8 mouse cellular contexts compared by ENCODE assay signal in the genomic region with DNA sequence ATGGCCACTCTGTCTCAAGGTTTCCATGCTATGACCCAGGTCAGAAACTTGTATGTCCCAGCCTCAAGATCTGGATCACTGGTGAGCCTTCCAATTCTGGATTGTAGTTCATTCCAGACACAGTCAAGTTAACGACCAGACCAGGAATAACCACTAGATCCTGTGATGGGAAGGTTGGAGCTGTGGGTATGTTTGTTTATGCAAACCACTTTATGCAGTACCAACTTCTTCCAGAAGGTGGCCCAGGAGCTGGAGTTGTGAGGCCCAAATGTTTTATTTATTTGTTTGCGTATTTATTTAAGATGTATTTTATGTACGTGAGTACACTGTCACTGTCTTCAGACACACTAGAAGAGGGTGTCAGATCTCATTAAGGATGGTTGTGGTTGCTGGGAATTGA. TPM values are rescaled to one million over a fixed set of nuclear protein-coding genes. Genes with fewer than 3 reads are reported as not detected.
DNase-seq lines count a peak whose midpoint lies in the region; ATAC-seq lines count a peak whose summit lies in the region.

No protein-coding gene starts in this region.

- WGBS in hindbrain, embryonic 14.5 days, result 50% methylated on average over 3 of the region's 3 CpGs
- WGBS in hindbrain, embryonic 16.5 days, result 50% methylated on average over 3 of the region's 3 CpGs

- no peak overlapping the region for H3K4me3 ChIP-seq in hindbrain, embryonic 14.5 days (replicated peaks; ENCODE audit: low read length)
- no peak overlapping the region for H3K4me3 ChIP-seq in hindbrain, embryonic 16.5 days (ENCODE audit: low read length)

- no peaks in the 10 kb centered on the region for H3K27me3 ChIP-seq in hindbrain, embryonic 14.5 days (ENCODE audit: control insufficient read depth, insufficient read depth, low read length)
- H3K27me3 ChIP-seq in hindbrain, embryonic 16.5 days (replicated peaks; ENCODE audit: control insufficient read depth, insufficient read depth, low read length), result no peaks in the 10 kb centered on the region

- DNase-seq in hindbrain, embryonic 14.5 days (ENCODE audit: low spot score), result peak; percentile 76
- peak; percentile 39 for DNase-seq in right cerebral cortex, adult 18-20 months
- DNase-seq in right cerebral cortex, postnatal 36 days (ENCODE audit: low spot score in 2 of 2), result no peak
- DNase-seq in c-Kit-positive CD71-positive TER-119-negative erythroid progenitor cells, embryonic 14.5 days (ENCODE audit: low read depth), result peak; percentile 40
- peak; percentile 76 for DNase-seq in retina, embryonic 14.5 days (ENCODE audit: low spot score)
- DNase-seq in urinary bladder, adult 18-20 months (ENCODE audit: low spot score in 2 of 2), result no peak

- no peaks in the 10 kb centered on the region for H3K9me3 ChIP-seq in hindbrain, embryonic 14.5 days (ENCODE audit: control insufficient read depth, low read length)
- H3K9me3 ChIP-seq in hindbrain, embryonic 16.5 days (ENCODE audit: control insufficient read depth, low read length), result no peaks in the 10 kb centered on the region

- no peak overlapping the region for H3K9ac ChIP-seq in hindbrain, embryonic 14.5 days
- no peak overlapping the region for H3K9ac ChIP-seq in hindbrain, embryonic 16.5 days (ENCODE audit: low read depth, low read length)

- no peak for ATAC-seq in hindbrain, embryonic 14.5 days (ENCODE audit: low FRiP score)
- no peak for ATAC-seq in hindbrain, embryonic 16.5 days
- ATAC-seq in erythroblast, adult 5-6 weeks (replicated peaks; ENCODE audit: low FRiP score, poor library complexity, severe bottlenecking), result no peak

- no peak overlapping the region for H3K27ac ChIP-seq in hindbrain, embryonic 14.5 days
- H3K27ac ChIP-seq in hindbrain, embryonic 16.5 days (ENCODE audit: low read depth, low read length), result no peak overlapping the region

- H3K4me1 ChIP-seq in hindbrain, embryonic 14.5 days (replicated peaks; ENCODE audit: control insufficient read depth, insufficient read depth, low read length), result peaks cover 21% of the 10 kb centered on the region
- peaks cover 12% of the 10 kb centered on the region for H3K4me1 ChIP-seq in hindbrain, embryonic 16.5 days (ENCODE audit: control insufficient read depth, insufficient read depth, low read depth, low read length)

- H3K36me3 ChIP-seq in hindbrain, embryonic 14.5 days (replicated peaks; ENCODE audit: control insufficient read depth, insufficient read depth), result peaks cover 59% of the 10 kb centered on the region
- peaks cover 30% of the 10 kb centered on the region for H3K36me3 ChIP-seq in hindbrain, embryonic 16.5 days (ENCODE audit: control insufficient read depth, insufficient read depth, low read length)

- H3K4me2 ChIP-seq in hindbrain, embryonic 14.5 days (replicated peaks), result no peak overlapping the region
- H3K4me2 ChIP-seq in hindbrain, embryonic 16.5 days (ENCODE audit: low read length), result no peak overlapping the region

RNA-seq across cellular contexts. Expression of gene Fbxo6, which starts 3.0 kb away (rescaled TPM):
- polyA plus RNA-seq in hindbrain, embryonic 14.5 days (2014; fragmentation: Nextera tagmentation; extraction: Ambion mirVana), result 18.1 and 18.3 TPM in 2 replicates
- 20.3 and 22.9 TPM in 2 replicates for polyA plus RNA-seq in hindbrain, embryonic 16.5 days (2015; fragmentation: Nextera tagmentation; extraction: Ambion mirVana)
- 2.7 and 3.3 TPM in 2 replicates for total RNA-seq in erythroblast, adult 5-6 weeks (2015; ENCODE audit: low replicate concordance)
- total RNA-seq in erythroblast, adult 5-6 weeks (2017; ENCODE audit: low replicate concordance), result 1.3 and 2.8 TPM in 2 replicates

RNA-seq across cellular contexts. Expression of gene Fbxo44, which starts 5.3 kb away (rescaled TPM):
- polyA plus RNA-seq in hindbrain, embryonic 14.5 days (2014; fragmentation: Nextera tagmentation; extraction: Ambion mirVana), result 98.6 and 101 TPM in 2 replicates
- polyA plus RNA-seq in hindbrain, embryonic 16.5 days (2015; fragmentation: Nextera tagmentation; extraction: Ambion mirVana), result 104 and 114 TPM in 2 replicates
- total RNA-seq in erythroblast, adult 5-6 weeks (2015; ENCODE audit: low replicate concordance), result not detected in 2 replicates
- 0.43 TPM in 1 of 2 replicates, not detected in the other for total RNA-seq in erythroblast, adult 5-6 weeks (2017; ENCODE audit: low replicate concordance)

RNA-seq across cellular contexts. Expression of gene Fbxo2, which starts 5.4 kb away (rescaled TPM):
- 13.1 and 14.0 TPM in 2 replicates for polyA plus RNA-seq in hindbrain, embryonic 14.5 days (2014; fragmentation: Nextera tagmentation; extraction: Ambion mirVana)
- polyA plus RNA-seq in hindbrain, embryonic 16.5 days (2015; fragmentation: Nextera tagmentation; extraction: Ambion mirVana), result 24.9 and 31.1 TPM in 2 replicates
- not detected in 2 replicates for total RNA-seq in erythroblast, adult 5-6 weeks (2015; ENCODE audit: low replicate concordance)
- total RNA-seq in erythroblast, adult 5-6 weeks (2017; ENCODE audit: low replicate concordance), result not detected in 2 replicates

RNA-seq across cellular contexts. Expression of gene Draxin, which starts 24.5 kb away (rescaled TPM):
- 16.9 and 17.4 TPM in 2 replicates for polyA plus RNA-seq in hindbrain, embryonic 14.5 days (2014; fragmentation: Nextera tagmentation; extraction: Ambion mirVana)
- 12.0 and 14.9 TPM in 2 replicates for polyA plus RNA-seq in hindbrain, embryonic 16.5 days (2015; fragmentation: Nextera tagmentation; extraction: Ambion mirVana)
- 0.42 TPM in 1 of 2 replicates, not detected in the other for total RNA-seq in erythroblast, adult 5-6 weeks (2015; ENCODE audit: low replicate concordance)
- 0.84 TPM in 1 of 2 replicates, not detected in the other for total RNA-seq in erythroblast, adult 5-6 weeks (2017; ENCODE audit: low replicate concordance)

RNA-seq across cellular contexts. Expression of gene Mad2l2, which starts 24.8 kb away (rescaled TPM):
- polyA plus RNA-seq in hindbrain, embryonic 14.5 days (2014; fragmentation: Nextera tagmentation; extraction: Ambion mirVana), result 114 and 124 TPM in 2 replicates
- 98.0 and 105 TPM in 2 replicates for polyA plus RNA-seq in hindbrain, embryonic 16.5 days (2015; fragmentation: Nextera tagmentation; extraction: Ambion mirVana)
- 7.3 and 8.6 TPM in 2 replicates for total RNA-seq in erythroblast, adult 5-6 weeks (2015; ENCODE audit: low replicate concordance)
- 3.4 and 7.1 TPM in 2 replicates for total RNA-seq in erythroblast, adult 5-6 weeks (2017; ENCODE audit: low replicate concordance)

Comparison
In these comparisons a context has a peak if more than half of its experiments do, and no peak if none do; other contexts are left out.
1. DNase-seq: peak in hindbrain, embryonic 14.5 days (single experiment), right cerebral cortex, adult 18-20 months (single experiment), c-Kit-positive CD71-positive TER-119-negative erythroid progenitor cells, embryonic 14.5 days (single experiment) and retina, embryonic 14.5 days (single experiment); none in right cerebral cortex, postnatal 36 days (0 of 2) and urinary bladder, adult 18-20 months (0 of 2).